Mouse (Mus musculus): ENCODE data around the gene Adamts14. TPM values are rescaled to one million over a fixed set of nuclear protein-coding genes. Genes with fewer than 3 reads are reported as not detected.

Gene Adamts14
- polyA plus RNA-seq, 1 experiment from 2014 or later, result 0.28 TPM

DNA sequence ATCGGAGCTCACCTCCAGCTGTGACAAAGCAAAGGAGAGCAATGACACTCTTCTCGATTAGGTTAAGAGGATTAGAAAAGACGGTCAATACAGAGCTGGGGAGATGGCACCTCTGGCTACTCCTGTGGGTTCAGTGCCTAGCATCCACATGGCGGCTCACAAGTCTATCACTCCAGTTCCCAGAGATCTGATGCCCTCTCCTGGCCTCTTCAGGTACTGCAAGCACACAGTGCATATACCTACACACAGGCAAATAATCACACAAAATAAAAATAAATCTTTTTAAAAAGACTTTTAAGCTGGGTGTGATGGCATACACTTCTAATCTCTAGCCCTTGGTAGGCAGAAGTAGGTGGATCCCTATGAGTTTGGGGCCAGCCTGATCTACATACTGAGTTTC, 53.9 kb downstream of the Adamts14 start:
- Histone ChIP-seq H3K36me3 (no peaks in the 10 kb centered on the region), H3K4me3 (replicated peaks) (no peak overlapping the region), H3K4me2 (replicated peaks) (no peak overlapping the region), H3K27ac (no peak overlapping the region), H3K9me3 (0 out of 2 replicates have a peak, but pooled peaks cover 4% of the 10 kb centered on the region), H3K4me1 (replicated peaks) (no peaks in the 10 kb centered on the region), H3K9ac (replicated peaks) (no peak overlapping the region), H3K27me3 (no peaks in the 10 kb centered on the region)
- no peak for ATAC-seq
- 95% methylated on average over 4 of the region's 4 CpGs for WGBS

DNA sequence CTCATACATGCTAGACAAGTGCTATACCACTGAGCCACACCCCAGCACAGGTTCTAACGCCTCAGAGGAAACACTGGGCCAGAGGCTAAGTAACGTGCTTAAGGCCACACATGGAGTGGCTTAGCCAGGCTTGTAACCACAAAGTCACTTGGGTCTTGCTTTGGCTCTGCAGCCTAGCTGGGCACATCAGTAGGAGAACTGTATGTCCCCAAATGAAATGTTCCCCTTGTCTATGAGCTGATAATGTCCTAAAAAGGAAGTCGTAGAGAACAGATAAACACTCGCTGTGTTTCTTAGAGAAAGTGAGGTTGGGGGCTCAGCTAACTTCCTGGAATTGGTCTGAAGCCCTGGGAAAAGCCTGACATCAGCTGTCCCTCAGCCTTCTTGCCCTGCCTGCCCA, 57.1 kb downstream of the Adamts14 start:
- Histone ChIP-seq H3K4me2 (replicated peaks) (no peak overlapping the region), H3K27me3 (peaks cover 13% of the 10 kb centered on the region; the same call in 1 of the 2 replicates), H3K36me3 (no peaks in the 10 kb centered on the region), H3K9me3 (0 out of 2 replicates have a peak, but pooled peaks cover 4% of the 10 kb centered on the region), H3K4me1 (replicated peaks) (peaks cover 3% of the 10 kb centered on the region; the same call in 1 of the 2 replicates), H3K4me3 (replicated peaks) (no peak overlapping the region), H3K9ac (replicated peaks) (no peak overlapping the region), H3K27ac (no peak overlapping the region)
- no peak for ATAC-seq
- WGBS, result 87% methylated on average over 4 of the region's 4 CpGs

DNA sequence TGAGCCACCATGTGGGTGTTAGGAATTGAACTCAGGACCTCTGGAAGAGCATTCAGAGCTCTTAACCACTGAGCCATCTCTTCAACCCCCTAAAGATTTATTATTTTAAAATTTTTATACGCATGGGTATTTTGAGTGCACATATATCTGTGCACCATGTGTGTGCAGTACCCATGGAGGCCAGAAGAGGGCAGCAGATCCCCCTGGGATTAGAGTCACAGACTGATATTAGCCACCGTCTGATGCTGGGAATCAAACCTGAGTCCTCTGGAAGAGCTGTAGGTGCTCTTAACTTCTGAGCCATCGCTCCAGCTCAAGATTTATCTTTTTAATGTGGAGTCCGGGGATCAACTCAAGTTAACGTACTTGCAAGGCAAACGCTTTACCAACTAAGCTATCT, 57.6 kb downstream of the Adamts14 start:
- Histone ChIP-seq H3K4me3 (replicated peaks) (no peak overlapping the region), H3K27me3 (peaks cover 15% of the 10 kb centered on the region; the same call in 1 of the 2 replicates), H3K27ac (no peak overlapping the region), H3K36me3 (no peaks in the 10 kb centered on the region), H3K4me2 (replicated peaks) (no peak overlapping the region), H3K9me3 (0 out of 2 replicates have a peak, but pooled peaks cover 4% of the 10 kb centered on the region), H3K4me1 (replicated peaks) (peaks cover 3% of the 10 kb centered on the region; the same call in 1 of the 2 replicates), H3K9ac (replicated peaks) (no peak overlapping the region)
- WGBS, result 94% methylated on average over 6 of the region's 6 CpGs
- ATAC-seq, result no peak

- WGBS, result 8% methylated on average over 10 of the region's 11 CpGs
- Histone ChIP-seq H3K9ac (replicated peaks) (no peak overlapping the region), H3K27ac (no peak overlapping the region), H3K4me1 (replicated peaks) (peaks cover 3% of the 10 kb centered on the region; the same call in 1 of the 2 replicates), H3K4me2 (replicated peaks) (no peak overlapping the region), H3K27me3 (peaks cover 15% of the 10 kb centered on the region; the same call in 1 of the 2 replicates), H3K36me3 (no peaks in the 10 kb centered on the region), H3K4me3 (replicated peaks) (no peak overlapping the region), H3K9me3 (no peaks in the 10 kb centered on the region)
- ATAC-seq, result no peak
These were observed 60.4 kb downstream of the Adamts14 start for GRCm38 (mm10) chr10:61212817-61213216.

- Histone ChIP-seq H3K27me3 (peaks cover 15% of the 10 kb centered on the region; the same call in 1 of the 2 replicates), H3K4me2 (replicated peaks) (no peak overlapping the region), H3K36me3 (no peaks in the 10 kb centered on the region), H3K9me3 (no peaks in the 10 kb centered on the region), H3K4me1 (replicated peaks) (peaks cover 3% of the 10 kb centered on the region; the same call in 1 of the 2 replicates), H3K4me3 (replicated peaks) (no peak overlapping the region), H3K27ac (no peak overlapping the region), H3K9ac (replicated peaks) (no peak overlapping the region)
- 11% methylated on average over 13 of the region's 13 CpGs for WGBS
- no peak for ATAC-seq
These were observed 61.5 kb downstream of the Adamts14 start for GRCm38 (mm10) chr10:61211743-61212142.

GRCm38 (mm10) chr10:61211105-61211504, 62.1 kb downstream of the Adamts14 start:
- H3K4me1 ChIP-seq (replicated peaks), result peaks cover 3% of the 10 kb centered on the region; the same call in 1 of the 2 replicates
- no peak overlapping the region for H3K4me2 ChIP-seq (replicated peaks)
- WGBS, result 88% methylated on average over 4 of the region's 4 CpGs
- H3K36me3 ChIP-seq, result no peaks in the 10 kb centered on the region
- ATAC-seq, result no peak
- no peak overlapping the region for H3K9ac ChIP-seq (replicated peaks)
- peaks cover 15% of the 10 kb centered on the region; the same call in 1 of the 2 replicates for H3K27me3 ChIP-seq
- H3K4me3 ChIP-seq (replicated peaks), result no peak overlapping the region
- no peak overlapping the region for H3K27ac ChIP-seq
- H3K9me3 ChIP-seq, result no peaks in the 10 kb centered on the region

- no peaks in the 10 kb centered on the region for H3K9me3 ChIP-seq
- H3K27ac ChIP-seq, result no peak overlapping the region
- H3K36me3 ChIP-seq, result no peaks in the 10 kb centered on the region
- WGBS, result 87% methylated on average over 9 of the region's 9 CpGs
- H3K27me3 ChIP-seq, result peaks cover 9% of the 10 kb centered on the region; the same call in 1 of the 2 replicates
- H3K9ac ChIP-seq (replicated peaks), result no peak overlapping the region
- no peak for ATAC-seq
- H3K4me1 ChIP-seq (replicated peaks), result peaks cover 3% of the 10 kb centered on the region; the same call in 1 of the 2 replicates
- no peak overlapping the region for H3K4me2 ChIP-seq (replicated peaks)
- no peak overlapping the region for H3K4me3 ChIP-seq (replicated peaks)
These were observed 65.0 kb downstream of the Adamts14 start for GRCm38 (mm10) chr10:61208114-61208684.

DNA sequence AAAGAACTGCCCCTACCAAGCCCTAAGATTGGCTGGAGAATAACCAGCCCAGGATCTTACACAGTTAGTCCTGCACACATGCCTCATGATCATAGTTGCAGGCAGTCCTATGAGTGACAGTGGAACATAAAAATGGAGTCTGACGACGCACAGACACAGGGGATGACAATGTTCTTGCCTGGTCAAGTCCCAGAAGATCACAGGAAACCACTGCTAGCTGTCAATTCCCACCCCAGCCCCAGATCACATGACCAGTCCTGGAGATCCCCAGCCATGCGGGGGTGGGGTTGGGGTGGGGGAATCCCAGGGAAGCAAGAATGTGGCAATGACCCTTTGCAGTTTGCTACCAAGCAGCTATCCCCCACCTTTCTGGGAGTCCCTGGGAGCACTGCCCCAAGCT, 69.3 kb downstream of the Adamts14 start:
- Histone ChIP-seq H3K27ac (no peak overlapping the region), H3K9me3 (no peaks in the 10 kb centered on the region), H3K4me1 (replicated peaks) (peaks cover 4% of the 10 kb centered on the region; the same call in 1 of the 2 replicates), H3K27me3 (peaks cover 5% of the 10 kb centered on the region), H3K4me3 (replicated peaks) (no peak overlapping the region), H3K36me3 (no peaks in the 10 kb centered on the region), H3K9ac (replicated peaks) (no peak overlapping the region), H3K4me2 (replicated peaks) (no peak overlapping the region)
- ATAC-seq, result no peak
- WGBS, result 82% methylated on average over 3 of the region's 3 CpGs

GRCm38 (mm10) chr10:61201596-61202318, 71.5 kb downstream of the Adamts14 start:
- 85% methylated on average over 12 of the region's 12 CpGs for WGBS
- no peak overlapping the region for H3K4me3 ChIP-seq (replicated peaks)
- H3K4me1 ChIP-seq (replicated peaks), result peaks cover 4% of the 10 kb centered on the region; the same call in 1 of the 2 replicates
- no peak for ATAC-seq
- H3K36me3 ChIP-seq, result no peaks in the 10 kb centered on the region
- H3K9ac ChIP-seq (replicated peaks), result no peak overlapping the region
- no peak overlapping the region for H3K27ac ChIP-seq
- peaks cover 7% of the 10 kb centered on the region for H3K27me3 ChIP-seq
- H3K9me3 ChIP-seq, result no peaks in the 10 kb centered on the region
- H3K4me2 ChIP-seq (replicated peaks), result no peak overlapping the region

GRCm38 (mm10) chr10:61200998-61201397, 72.2 kb downstream of the Adamts14 start:
- Histone ChIP-seq H3K4me1 (replicated peaks) (peaks cover 4% of the 10 kb centered on the region; the same call in 1 of the 2 replicates), H3K9me3 (no peaks in the 10 kb centered on the region), H3K27me3 (peaks cover 7% of the 10 kb centered on the region), H3K27ac (no peak overlapping the region), H3K9ac (replicated peaks) (no peak overlapping the region; the same call in 1 of the 2 replicates), H3K36me3 (no peaks in the 10 kb centered on the region), H3K4me3 (replicated peaks) (no peak overlapping the region), H3K4me2 (replicated peaks) (no peak overlapping the region)
- WGBS, result 40% methylated on average over 9 of the region's 9 CpGs
- ATAC-seq, result no peak

DNA sequence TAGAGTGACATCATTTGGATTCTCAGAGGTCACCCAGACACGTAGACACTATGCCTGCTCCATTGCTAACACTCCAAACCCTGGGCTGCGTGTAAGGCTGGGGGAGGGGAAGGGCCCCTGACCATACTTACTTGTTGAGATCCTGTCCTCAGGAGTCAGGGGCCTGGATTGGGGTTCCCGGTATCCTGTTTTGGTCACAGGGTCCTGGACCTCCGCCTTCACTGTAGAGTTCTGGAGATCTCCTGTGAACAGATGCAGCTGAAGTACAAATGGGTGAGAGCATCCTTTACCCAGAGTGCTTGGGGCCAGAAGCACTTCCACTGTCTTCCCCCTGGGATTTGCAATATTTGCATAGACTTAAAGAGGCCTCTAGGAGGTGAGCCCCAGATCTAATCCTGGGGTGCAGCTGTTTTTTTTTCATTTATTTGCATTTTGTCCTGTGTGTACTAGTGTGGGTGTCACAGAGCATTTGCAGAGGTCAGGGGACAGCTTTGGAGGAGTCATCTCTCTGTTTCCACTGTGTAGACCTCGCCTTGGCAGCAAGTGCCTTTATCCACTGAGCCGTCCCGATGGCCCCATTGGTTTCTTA, 72.9 kb downstream of the Adamts14 start:
- Histone ChIP-seq H3K27ac (no peak overlapping the region), H3K36me3 (no peaks in the 10 kb centered on the region), H3K4me3 (replicated peaks) (no peak overlapping the region), H3K4me1 (replicated peaks) (peaks cover 4% of the 10 kb centered on the region; the same call in 1 of the 2 replicates), H3K4me2 (replicated peaks) (no peak overlapping the region), H3K9ac (replicated peaks) (no peak overlapping the region), H3K9me3 (no peaks in the 10 kb centered on the region), H3K27me3 (peaks cover 7% of the 10 kb centered on the region)
- no peak for ATAC-seq
- 59% methylated on average over 7 of the region's 7 CpGs for WGBS
